Mouse (Mus musculus) thymus, adult 2 months (tissue): ENCODE measurements around the gene Camk2b. TPM values are rescaled to one million over a fixed set of nuclear protein-coding genes. Genes with fewer than 3 reads are reported as not detected.

Experiments
- DNase-seq: peaks from one replicate; pipeline ENCODE4 v3.0.0; 2021
- H3K27ac ChIP-seq: fragments of 200-500 bp; 2 replicates; pipeline ENCODE4 v1.5.1; 2012; ENCODE audit warnings: low read length, control low read depth; ENCODE audit not compliant: control insufficient read depth, insufficient read depth
- H3K27me3 ChIP-seq: fragments of 200-500 bp; 2 replicates; pipeline ENCODE4 v1.6.1; 2012; ENCODE audit warnings: mild to moderate bottlenecking, low read length, moderate library complexity, mixed read lengths; ENCODE audit not compliant: control insufficient read depth, insufficient read depth
- H3K36me3 ChIP-seq: fragments of 200-500 bp; 2 replicates; pipeline ENCODE4 v1.6.1; 2012; ENCODE audit warnings: mild to moderate bottlenecking, low read length, moderate library complexity; ENCODE audit not compliant: control insufficient read depth, insufficient read depth
- H3K4me1 ChIP-seq: fragments of 200-500 bp; replicated peaks from 2 replicates; pipeline ENCODE4 v1.6.1; 2012; ENCODE audit warnings: low read length; ENCODE audit not compliant: control insufficient read depth, insufficient read depth
- H3K4me3 ChIP-seq: fragments of 200-500 bp; 2 replicates; pipeline ENCODE4 v1.5.1; 2012; ENCODE audit warnings: mild to moderate bottlenecking, low read length, control low read depth, moderate library complexity; ENCODE audit not compliant: control insufficient read depth, insufficient read depth
- CTCF ChIP-seq: fragments of 200-500 bp; IDR thresholded peaks from 2 replicates; pipeline ENCODE4 v1.5.1; 2012; ENCODE audit warnings: mild to moderate bottlenecking, control low read depth, low read length, moderate library complexity, borderline replicate concordance; ENCODE audit not compliant: control insufficient read depth, poor library complexity, insufficient read depth; ENCODE audit errors: extremely low read depth
- POLR2A ChIP-seq: fragments of 200-500 bp; IDR thresholded peaks from 2 replicates; pipeline ENCODE4 v1.6.1; 2012; ENCODE audit warnings: mild to moderate bottlenecking, low read length, control low read depth, moderate library complexity; ENCODE audit not compliant: control insufficient read depth, poor library complexity, insufficient read depth; ENCODE audit errors: extremely low read depth
- WGBS: fragments of 180-500 bp; shearing (Covaris S2); methylation state at CpG from one replicate; pipeline ENCODE4 v1.1.7; 2018; 5-methylcytosine and 5-hydroxymethylcytosine counted together
- polyA plus RNA-seq: library from polyadenylated mRNA; depleted of rRNA; stranded (reverse); fragments of >200 nt; gene quantifications from 2 replicates; pipeline ENCODE4 v1.2.3, GENCODE M21; 2012

The Camk2b gene
- polyA plus RNA-seq, 1 experiment, result 6.0 TPM

DNA sequence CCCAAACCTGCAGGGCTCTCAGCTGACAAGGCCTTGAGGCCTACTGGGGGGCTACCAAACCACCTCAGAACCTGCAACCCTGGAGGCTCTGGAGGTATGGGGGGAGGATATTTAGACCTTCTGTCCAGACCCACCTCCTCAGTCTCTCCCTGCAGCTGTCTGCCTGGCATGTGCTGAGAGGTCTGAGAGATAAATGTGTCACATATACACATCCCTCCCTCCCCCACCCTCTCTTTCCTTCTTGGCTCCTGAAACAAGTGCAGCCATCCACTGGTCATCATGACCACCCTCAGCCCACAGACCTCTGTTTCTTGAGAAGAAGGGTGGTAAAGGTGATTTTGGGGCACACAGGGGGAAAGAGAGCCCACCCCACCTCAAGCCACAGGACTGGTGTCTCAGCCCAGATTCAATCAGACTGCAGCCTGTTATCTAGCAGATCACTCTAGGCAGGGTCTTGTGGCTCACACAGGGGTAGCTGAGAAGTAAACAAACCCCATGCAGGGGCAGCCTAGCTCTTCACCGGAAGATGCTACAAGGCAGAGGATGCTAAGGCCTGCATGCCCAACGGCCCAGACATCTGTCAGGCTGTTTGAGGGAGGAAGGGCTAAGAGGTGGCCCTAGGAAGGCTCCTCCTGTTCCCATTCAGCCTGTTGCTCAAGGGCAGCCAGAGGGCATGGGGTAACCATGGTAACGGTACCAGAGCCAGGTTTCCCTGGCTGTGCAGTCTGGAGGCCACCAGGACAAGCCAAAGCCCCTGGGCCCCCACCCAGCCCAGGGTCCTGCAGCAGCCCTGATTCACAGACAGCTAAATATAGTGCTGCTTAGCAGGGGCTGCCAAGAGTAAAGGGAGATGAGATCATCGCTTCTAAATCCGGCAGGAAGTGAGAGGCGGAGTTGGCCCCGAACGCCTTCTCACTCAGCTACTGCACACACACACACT, 66.1 kb downstream of the Camk2b start:
- Histone ChIP-seq H3K36me3 (no peaks in the 10 kb centered on the region), H3K4me3 (no peak overlapping the region), H3K27ac (peak overlapping the region; percentile 77), H3K4me1 (peaks cover 45% of the 10 kb centered on the region), H3K27me3 (no peaks in the 10 kb centered on the region)
- DNase-seq, result peak; percentile 66
- 0 out of 2 replicates have a peak, but pooled peaks have one; percentile 23 for TF ChIP-seq POLR2A
- TF ChIP-seq CTCF, result no peak
- under 1% methylated on average over 8 of the region's 8 CpGs for WGBS

DNA sequence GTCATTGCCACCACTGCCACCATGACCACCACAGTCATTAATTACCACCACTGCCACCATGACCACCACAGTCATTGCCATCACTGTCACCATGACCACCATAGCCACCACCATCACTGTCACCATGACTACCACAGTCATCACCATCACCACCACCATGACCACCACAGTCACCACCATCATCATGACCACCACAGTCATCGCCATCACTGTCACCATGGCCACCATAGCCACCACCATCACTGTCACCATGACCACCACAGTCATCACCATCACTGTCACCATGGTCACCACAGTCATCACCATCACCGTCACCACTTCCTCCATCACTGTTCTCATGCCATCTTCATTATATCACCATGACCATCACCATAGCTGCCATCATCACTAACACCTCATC, 67.7 kb downstream of the Camk2b start:
- DNase-seq, result no peak
- 98% methylated on average over 2 of the region's 2 CpGs for WGBS

DNA sequence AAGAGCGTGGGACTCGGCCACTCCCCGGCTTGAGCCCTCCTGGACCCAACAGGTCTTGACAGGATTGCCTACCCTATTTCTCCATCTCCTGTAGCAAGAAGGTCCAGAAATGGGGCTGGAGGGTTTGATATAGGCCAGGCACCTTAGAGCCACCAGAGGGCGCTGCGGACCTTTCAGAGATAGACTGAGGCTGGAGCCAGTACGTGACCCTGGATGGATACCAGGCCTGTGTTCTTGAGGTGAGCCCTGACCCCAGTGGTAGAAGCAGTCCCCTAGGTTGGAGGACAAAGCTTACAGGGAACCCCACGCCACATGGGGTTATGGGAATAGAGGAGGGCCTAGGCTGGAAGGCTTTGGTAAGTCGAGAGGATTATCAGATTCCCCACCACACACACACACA, 70.2 kb downstream of the Camk2b start:
- Histone ChIP-seq H3K27me3 (no peaks in the 10 kb centered on the region), H3K36me3 (no peaks in the 10 kb centered on the region), H3K27ac (no peak overlapping the region), H3K4me1 (peaks cover 15% of the 10 kb centered on the region), H3K4me3 (no peak overlapping the region)
- peak; percentile 85 for DNase-seq
- TF ChIP-seq CTCF (peak; percentile 92), POLR2A (no peak)
- WGBS, result 16% methylated on average over 8 of the region's 8 CpGs

More for the DNA sequence above, 67.7 kb downstream of the Camk2b start:
- H3K4me1 ChIP-seq, result peaks cover 30% of the 10 kb centered on the region
- H3K36me3 ChIP-seq, result no peaks in the 10 kb centered on the region
- H3K27ac ChIP-seq, result no peak overlapping the region
- no peak for TF ChIP-seq CTCF
- TF ChIP-seq POLR2A, result no peak
- H3K27me3 ChIP-seq, result no peaks in the 10 kb centered on the region
- H3K4me3 ChIP-seq, result no peak overlapping the region

DNA sequence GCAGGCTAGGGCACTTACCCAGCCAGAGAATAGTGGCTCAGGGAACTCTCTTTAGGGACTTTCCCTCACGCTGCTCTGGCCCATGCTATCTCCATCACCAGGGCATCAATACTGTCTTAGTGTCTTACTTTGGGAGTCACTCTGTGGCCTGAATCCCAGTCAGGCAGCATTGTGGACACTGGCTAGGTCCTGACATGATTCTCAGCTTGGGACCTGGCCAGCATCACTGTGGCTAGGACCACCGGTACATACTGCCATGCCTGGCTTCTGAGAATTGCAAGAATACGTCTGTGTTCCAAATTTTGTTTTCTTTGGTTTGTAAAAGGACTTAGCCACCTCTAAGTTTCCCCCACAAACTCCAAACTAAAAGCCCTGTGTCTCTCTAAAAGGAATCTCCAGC, 71.3 kb downstream of the Camk2b start:
- TF ChIP-seq CTCF, result no peak
- TF ChIP-seq POLR2A, result no peak
- H3K36me3 ChIP-seq, result no peaks in the 10 kb centered on the region
- H3K27me3 ChIP-seq, result no peaks in the 10 kb centered on the region
- H3K4me1 ChIP-seq, result peaks cover 5% of the 10 kb centered on the region
- H3K4me3 ChIP-seq, result no peak overlapping the region
- no peak overlapping the region for H3K27ac ChIP-seq
- 94% methylated on average over 3 of the region's 3 CpGs for WGBS
- DNase-seq, result no peak

DNA sequence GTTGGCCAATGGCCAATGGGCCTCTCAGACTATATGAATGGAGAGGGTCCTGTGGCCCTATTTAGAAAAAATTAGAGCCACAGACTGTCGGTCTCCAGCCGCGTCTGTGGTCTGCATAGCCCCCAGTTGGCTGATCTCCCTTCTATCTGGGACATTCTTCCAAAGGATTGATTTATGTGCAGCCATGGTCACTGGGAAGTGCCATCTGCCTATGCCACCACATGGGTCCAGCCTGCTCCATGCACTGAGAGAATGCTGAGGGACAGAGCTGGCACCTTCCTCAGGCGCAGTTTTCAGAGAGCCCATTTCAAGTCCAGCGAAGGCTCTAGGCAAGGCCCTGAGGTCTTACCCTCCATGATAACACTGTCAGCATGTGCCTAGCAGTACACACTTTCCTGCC, 72.0 kb downstream of the Camk2b start:
- TF ChIP-seq POLR2A (no peak), CTCF (no peak)
- Histone ChIP-seq H3K4me3 (no peak overlapping the region), H3K36me3 (no peaks in the 10 kb centered on the region), H3K27me3 (no peaks in the 10 kb centered on the region), H3K27ac (no peak overlapping the region), H3K4me1 (no peaks in the 10 kb centered on the region; the same call in 1 of the 2 replicates)
- 95% methylated on average over 5 of the region's 5 CpGs for WGBS
- DNase-seq, result no peak

DNA sequence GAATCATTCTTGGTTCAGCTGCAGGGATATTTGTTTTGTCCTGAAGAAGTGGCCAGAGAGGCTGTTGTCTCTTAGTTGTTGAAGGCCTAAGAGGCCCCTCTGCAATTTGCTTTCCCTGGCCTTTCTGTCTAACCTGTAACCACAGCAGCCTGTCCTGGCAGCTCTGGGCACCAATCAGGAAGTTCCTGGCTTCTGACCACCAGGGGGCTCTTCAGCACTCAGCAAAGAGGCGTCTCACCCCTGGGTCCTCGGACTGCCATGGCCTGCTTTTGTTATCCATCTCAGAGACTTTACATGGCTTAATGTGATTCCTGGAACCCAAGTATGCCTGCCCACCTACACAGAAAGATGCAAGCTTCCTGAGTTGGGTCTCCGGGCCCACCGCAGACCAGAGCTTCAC, 75.3 kb downstream of the Camk2b start:
- H3K27me3 ChIP-seq, result no peaks in the 10 kb centered on the region
- no peaks in the 10 kb centered on the region for H3K36me3 ChIP-seq
- TF ChIP-seq POLR2A, result no peak
- peak; percentile 81 for TF ChIP-seq CTCF
- 47% methylated on average over 4 of the region's 4 CpGs for WGBS
- peak; percentile 54 for DNase-seq
- no peak overlapping the region for H3K27ac ChIP-seq
- no peaks in the 10 kb centered on the region for H3K4me1 ChIP-seq
- no peak overlapping the region for H3K4me3 ChIP-seq
